Mouse (Mus musculus) kidney, postnatal 14 days (tissue): ENCODE data around the gene Inhbe.

Experiments
- DNase-seq: peaks from one replicate; pipeline ENCODE4 v3.0.0; 2022; ENCODE audit warnings: mixed read lengths

Gene Inhbe

GRCm38 (mm10) chr10:127343029-127343428 lies 11.2 kb downstream of the Inhbe start:
- no peak for DNase-seq

GRCm38 (mm10) chr10:127341891-127342639 lies 12.1 kb downstream of the Inhbe start, which contains the start of gene Gli1:
Gli1 (minus strand) TSS chr10:127341974.
- DNase-seq = peak; percentile 81

- DNase-seq = no peak
These were observed 12.9 kb downstream of the Inhbe start for GRCm38 (mm10) chr10:127341360-127341690.

GRCm38 (mm10) chr10:127340577-127341359 lies 13.4 kb downstream of the Inhbe start:
- DNase-seq = no peak

GRCm38 (mm10) chr10:127339683-127340576 lies 14.3 kb downstream of the Inhbe start:
- DNase-seq = peak; percentile 72

GRCm38 (mm10) chr10:127338930-127339682 lies 15.1 kb downstream of the Inhbe start:
- peak; percentile 92 for DNase-seq

- no peak for DNase-seq
These were observed 16.6 kb downstream of the Inhbe start for GRCm38 (mm10) chr10:127337536-127338099.

GRCm38 (mm10) chr10:127336952-127337351 lies 17.3 kb downstream of the Inhbe start:
- no peak for DNase-seq

- DNase-seq = no peak
These were observed 18.9 kb downstream of the Inhbe start for GRCm38 (mm10) chr10:127335271-127335670.

- DNase-seq = no peak
These were observed 21.1 kb downstream of the Inhbe start for GRCm38 (mm10) chr10:127333152-127333551.

- DNase-seq = no peak
These were observed 21.9 kb downstream of the Inhbe start for GRCm38 (mm10) chr10:127332211-127332874.

- DNase-seq = no peak
These were observed 24.0 kb downstream of the Inhbe start for GRCm38 (mm10) chr10:127330212-127330611.

GRCm38 (mm10) chr10:127327461-127328145 lies 26.6 kb downstream of the Inhbe start:
- peak; percentile 29 for DNase-seq

- peak; percentile 28 for DNase-seq
These were observed 27.4 kb downstream of the Inhbe start for GRCm38 (mm10) chr10:127326828-127327227.

GRCm38 (mm10) chr10:127326017-127326801 lies 28.0 kb downstream of the Inhbe start:
- peak; percentile 41 for DNase-seq

GRCm38 (mm10) chr10:127325454-127326016 lies 28.7 kb downstream of the Inhbe start:
- no peak for DNase-seq

- peak; percentile 61 for DNase-seq
These were observed 29.7 kb downstream of the Inhbe start for GRCm38 (mm10) chr10:127324495-127324894.

GRCm38 (mm10) chr10:127323131-127323855 lies 30.9 kb downstream of the Inhbe start:
- no peak for DNase-seq

- no peak for DNase-seq
These were observed 31.5 kb downstream of the Inhbe start for GRCm38 (mm10) chr10:127322669-127323068.
